Mouse (Mus musculus) cerebellum, adult 11-12 months (tissue): ENCODE measurements around the gene Hhat.

Experiments
- DNase-seq: peaks from one replicate; pipeline ENCODE4 v3.0.0; 2022

Hhat gene

DNA sequence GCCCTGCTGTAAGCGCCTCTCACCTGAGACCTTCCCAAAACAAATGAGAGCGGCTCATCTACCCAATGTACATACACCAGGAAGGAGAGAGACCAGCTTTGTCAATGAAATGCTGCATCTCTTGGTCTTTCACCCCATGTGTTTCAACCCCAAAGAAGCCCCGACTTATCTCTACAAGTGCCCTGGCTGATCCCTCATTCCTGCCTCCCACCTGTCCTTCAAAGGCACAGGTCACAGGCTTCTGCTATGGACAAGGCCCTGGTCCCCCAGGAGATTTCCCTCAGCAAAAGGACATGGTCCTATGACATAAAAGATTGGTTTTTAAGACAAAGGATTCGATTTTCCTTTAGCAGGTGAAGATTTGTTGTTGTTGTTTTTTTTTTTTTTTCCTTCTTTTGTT, 227.3 kb downstream of the Hhat start:
- DNase-seq, result no peak

- no peak for DNase-seq
Measured at GRCm38 (mm10) chr1:192542093-192542492, 228.9 kb downstream of the Hhat start.

DNA sequence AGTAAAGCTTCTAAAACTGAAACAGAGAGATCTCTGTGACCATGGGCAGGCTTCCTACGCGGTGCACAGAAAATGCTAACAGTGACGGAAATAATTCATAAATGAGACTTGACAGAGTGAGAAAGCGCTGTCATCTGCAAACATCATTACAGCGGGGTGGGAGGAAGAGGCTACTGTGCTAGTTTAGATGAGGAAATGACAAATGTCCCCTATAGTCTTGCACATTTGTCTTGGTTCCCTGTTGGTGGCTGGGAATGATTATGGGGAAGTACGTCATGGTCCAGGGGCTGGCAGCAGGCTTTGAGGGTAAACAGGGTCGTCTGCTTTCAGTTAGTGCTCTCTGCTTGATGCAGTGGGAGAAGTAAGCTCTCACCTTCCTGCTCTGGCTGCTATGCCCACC, 233.9 kb downstream of the Hhat start:
- no peak for DNase-seq

GRCm38 (mm10) chr1:192536440-192536839, 234.6 kb downstream of the Hhat start:
- no peak for DNase-seq

DNA sequence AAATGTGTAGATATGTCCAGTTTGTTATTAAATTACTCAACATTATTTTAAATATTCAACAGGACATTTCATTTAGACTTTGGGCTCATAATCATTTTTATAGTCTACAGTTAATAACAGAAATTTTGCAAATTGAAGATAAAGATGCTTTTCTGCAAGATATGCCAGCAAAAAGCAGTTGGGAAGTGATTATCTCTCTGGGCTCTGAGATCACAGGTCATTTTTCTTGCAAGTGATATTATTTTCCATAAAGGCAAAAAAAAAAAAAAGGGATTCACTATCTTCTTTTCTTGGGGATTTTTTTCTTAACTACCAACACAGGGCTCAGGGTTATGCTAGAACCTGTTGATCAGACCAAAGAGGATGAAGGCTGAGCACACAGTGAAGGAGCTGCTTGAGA, 238.0 kb downstream of the Hhat start:
- no peak for DNase-seq

DNA sequence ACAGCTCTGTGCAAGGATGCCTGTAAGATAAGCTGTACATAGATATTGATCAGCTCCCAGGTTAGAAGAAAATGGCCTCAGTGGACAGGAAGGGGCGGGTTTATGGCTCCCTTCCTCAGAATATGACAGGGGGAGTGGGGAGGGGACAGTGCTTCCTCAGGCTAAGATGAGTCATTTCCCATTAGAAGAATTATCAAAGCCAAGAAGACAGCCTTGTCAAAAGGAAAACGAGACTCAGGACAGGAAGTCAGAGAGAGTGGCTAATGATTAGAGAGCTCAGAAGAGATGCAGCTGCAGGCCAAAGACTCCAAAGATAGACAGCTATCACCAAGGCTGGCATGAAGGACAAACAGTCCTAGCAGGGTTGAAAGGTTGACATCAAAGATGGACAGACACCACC, 238.8 kb downstream of the Hhat start:
- DNase-seq, result no peak

- DNase-seq, result no peak
Measured at GRCm38 (mm10) chr1:192531490-192532146, 239.4 kb downstream of the Hhat start.

- peak; percentile 49 for DNase-seq
Measured at GRCm38 (mm10) chr1:192525711-192526350, 245.2 kb downstream of the Hhat start.

DNA sequence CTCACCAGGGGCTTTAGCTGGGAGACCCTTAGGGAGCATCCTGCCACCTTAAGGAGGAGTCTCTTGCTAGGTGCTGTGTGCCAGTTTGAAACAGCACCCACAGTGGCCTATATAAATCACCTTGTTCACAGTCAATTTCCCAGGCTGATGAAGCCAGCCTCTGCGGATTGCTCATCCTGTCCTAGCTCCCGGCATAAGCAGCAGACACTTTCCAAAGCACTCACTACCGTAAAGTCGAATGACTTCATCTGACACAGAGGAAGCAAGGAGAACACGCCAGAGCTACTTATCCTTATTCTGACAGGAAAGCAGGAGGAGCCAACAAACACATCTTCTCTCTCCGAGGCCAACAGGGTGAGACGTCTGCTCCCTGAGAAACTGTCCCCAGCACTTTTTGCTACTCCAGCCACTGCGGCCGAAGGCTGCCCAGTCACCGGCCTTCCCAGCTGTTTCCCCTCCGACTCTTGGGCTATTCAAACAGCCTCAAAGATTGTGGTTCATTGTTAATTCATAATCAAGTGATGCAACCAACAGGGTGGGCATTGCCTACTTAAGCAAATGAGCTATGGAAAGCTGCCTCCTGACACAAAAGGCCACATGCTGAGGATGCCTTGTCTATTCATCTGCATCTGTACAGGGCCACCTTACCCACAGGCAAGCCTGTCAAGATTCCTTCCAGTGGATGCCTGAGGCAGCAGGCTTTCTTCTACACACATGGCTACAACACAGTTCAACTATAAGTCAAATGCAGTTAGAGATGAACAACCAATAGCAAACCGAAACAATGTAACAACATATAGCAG, 248.4 kb downstream of the Hhat start:
- DNase-seq, result no peak

- DNase-seq, result no peak
Measured at GRCm38 (mm10) chr1:192520836-192521435, 250.1 kb downstream of the Hhat start.

DNA sequence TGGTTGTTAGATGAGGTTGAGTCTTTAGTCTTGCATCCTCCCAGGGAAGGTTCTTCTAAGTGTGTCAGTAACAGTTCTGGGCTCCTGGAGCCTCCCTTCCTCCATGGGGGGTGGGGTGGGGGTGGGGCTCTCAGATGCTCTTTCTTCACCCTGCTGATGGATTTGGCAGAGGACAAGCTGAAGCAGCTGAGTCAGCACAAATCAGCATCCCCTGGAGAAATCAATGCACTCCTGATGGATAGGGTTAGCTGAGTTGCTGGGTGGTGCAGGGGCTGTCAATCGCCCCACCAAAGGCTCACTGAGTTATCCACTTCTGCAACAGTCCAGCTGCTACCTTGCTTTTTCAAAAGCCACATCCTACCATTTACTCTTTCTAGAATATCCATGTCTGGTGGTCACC, 251.3 kb downstream of the Hhat start:
- DNase-seq, result no peak

DNA sequence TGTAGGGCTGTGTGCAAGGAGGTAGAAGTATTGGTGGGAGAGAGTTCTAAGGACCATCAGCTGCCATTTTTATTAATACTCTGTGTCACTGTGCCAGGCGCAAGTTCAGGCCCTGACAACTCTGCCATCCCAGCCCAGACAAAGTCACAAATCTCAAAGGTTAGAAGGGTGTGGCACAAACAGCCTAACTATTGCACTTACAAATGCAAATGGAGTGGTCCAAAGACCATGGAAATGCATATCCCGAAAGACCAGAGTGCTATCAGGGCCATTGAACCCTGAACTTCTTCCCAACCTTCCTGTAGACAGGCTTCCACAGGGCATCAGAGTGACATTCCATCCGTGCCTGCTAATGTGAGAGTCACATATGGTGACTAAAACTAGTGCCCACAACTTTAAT, 255.7 kb downstream of the Hhat start:
- DNase-seq, result no peak

DNA sequence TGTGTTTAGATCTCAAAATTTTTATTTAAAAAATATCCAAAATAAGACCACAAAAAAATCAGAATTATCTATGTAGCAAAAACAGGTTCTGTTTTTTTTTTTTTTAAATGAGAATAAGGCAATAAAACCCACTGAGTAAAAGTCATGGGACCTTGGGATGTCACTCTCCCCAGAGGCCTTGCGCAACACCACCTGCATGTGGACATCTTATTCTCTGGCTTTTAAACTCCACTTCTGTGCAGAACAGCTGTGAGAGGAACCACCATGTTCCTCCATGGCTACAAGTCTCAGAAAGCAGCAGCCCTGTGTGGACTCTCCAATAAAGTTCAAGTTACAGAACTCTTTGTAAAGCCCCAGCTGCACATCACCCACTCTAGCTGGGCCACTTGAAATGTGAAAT, 258.2 kb downstream of the Hhat start:
- no peak for DNase-seq

GRCm38 (mm10) chr1:192503651-192504050, 267.4 kb downstream of the Hhat start:
- DNase-seq, result peak; percentile 68

- DNase-seq, result no peak
Measured at GRCm38 (mm10) chr1:192502835-192503234, 268.2 kb downstream of the Hhat start.

DNA sequence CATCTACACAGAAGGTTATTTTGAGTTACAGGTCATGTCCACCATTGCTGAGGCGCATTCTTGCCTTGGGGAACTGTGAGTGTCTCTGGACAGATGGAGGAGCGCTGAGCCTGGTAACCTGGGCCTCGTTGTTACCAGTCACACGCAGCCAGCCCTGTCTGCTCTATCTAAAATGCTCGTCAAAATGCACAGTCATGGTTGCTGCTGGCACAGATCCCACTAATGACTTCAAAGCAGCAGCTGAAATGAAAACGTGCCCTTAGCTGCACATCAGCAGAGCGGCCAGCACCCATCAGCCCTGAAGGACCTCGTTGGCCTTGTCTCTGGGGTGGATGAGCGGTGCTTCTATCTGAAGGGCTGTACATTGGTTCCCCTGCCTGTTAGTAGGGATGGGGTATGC, 269.0 kb downstream of the Hhat start:
- peak; percentile 33 for DNase-seq

DNA sequence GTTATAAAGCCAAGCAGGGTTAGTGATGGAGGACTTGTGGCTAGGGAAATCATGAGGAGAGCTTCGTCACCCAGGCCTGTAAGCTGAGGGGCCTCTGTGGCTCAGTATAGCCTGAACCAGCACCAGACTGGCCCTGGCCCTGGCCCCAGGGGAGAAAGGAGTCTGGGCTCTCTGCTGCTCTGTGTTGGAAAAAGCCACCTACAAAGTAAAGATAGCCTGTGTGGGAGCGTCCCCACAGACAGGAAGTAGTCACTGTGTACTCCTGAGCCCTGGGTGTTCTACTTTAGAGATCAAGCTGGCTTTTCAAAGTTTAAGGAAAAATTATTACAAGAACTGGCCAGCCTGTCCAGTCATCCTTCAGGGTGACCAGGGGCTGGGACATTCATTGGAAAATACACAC, 273.5 kb downstream of the Hhat start:
- no peak for DNase-seq

DNA sequence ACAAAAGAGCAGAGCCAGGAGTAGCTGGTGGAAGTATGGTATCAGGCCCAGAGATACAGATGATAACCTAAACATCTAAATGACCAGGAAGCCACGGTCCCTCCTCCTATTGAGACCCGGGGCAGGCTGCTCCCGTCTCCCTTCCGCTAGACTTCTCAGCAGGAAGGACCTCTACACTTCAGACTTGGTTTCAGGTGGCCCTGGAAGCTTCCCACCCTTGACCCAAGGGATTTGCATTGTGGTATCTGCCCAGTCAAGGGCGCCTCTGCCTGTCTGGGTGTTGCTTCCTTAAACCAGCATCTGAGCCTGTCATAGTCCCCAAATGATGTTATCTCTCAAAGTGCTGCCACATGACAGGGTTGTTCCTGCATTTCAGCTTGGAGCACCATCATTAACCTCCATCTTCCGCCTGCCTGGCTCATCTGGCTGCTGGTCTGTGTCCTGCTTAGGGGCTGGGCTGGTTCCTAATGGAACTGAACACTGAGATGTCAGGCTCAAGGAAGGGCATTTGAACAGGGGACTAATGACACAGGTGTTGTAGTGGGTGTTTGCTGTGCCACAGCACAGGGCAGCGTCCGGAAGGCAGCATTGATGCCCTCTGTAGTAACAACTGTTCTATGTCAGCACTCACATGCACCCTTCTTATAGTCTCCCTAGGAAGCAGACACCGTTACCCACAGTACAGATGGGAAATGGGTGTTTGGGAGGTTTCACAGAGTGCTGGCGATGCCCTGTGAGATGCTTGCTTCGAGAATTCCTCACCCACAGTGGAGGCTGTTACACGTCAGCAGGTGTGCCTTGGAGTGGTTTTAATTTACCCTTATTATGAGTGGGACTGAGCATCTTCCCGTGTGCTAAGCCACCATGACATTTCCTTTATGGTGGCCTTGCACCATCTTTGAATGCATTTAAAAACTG, 280.9 kb downstream of the Hhat start:
- no peak for DNase-seq

DNA sequence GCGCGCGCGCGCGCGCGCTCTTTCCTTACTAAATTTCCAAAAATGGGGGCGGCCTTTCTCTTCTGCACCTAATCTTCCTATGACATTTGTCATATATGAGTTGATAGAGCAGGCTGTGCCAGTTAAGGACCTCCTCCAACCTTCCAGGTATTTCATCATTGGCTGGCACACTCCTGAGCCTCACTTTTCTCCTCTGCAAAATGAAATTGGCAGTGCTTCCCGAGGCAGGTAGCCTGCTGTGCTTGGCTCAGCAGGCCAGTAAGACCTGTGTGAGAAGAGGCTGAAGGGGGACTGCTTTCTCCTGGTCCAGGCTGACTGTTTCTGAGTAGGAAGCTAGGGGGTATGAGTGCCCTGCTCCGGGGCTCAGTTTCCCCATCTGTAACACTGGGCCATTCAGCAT, 283.5 kb downstream of the Hhat start:
- peak; percentile 81 for DNase-seq

DNA sequence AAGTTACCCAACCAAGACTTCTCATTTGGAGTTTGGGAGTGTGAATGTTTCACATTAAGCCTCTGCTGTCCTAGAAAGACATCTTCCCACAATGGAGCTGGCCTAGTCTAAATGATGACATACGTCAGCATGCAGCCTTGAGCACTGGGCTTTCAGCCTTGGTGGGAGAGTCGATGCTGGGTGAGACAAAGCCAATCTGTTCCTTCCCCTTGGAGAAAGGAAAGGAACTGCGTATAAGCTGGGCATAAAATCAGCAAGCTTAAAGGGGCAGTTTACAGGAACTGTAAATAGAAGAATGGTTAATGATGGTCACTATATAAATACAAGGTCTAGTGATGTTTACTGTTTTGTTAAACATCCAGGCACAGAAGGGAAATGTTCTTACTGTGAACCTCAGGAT, 286.0 kb downstream of the Hhat start:
- no peak for DNase-seq

- no peak for DNase-seq
Measured at GRCm38 (mm10) chr1:192481446-192481845, 289.6 kb downstream of the Hhat start.

DNA sequence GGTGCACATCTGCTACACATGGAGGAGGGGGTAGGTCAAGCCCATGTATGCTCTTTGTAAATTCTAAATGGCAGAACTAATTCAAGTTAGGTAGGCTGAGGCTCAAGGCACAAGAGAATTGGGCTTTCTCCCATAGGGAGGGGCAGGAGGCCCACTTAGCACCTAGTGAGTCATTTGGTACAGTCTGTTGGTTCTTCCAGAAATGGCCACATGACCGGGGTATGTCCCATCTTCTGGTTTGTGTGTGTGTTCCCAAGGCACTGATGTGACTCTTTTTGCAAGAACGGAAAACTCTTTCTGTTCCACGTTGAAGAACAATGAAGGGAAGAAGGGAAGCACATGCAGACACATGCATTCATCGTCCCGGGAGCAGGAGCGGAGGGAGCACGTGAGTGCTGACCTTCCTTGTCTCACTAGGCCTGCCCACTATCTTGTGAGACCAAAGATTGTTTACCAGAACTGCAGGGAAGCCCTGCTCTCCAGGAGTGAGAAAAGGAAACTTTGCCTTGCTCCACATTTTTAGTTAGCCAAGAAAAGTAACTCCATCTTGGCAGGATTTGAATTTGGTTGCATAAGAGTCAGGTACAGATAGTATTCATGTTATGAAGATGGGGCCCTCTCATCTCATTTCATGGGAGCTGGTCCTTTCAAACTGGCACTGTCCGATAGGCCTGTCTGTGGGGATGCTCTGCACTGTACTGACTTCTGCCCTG, 290.8 kb downstream of the Hhat start:
- no peak for DNase-seq
